Mouse (Mus musculus) erythroblast, adult 5-6 weeks (primary cell): ENCODE measurements around the gene Mpig6b. TPM values are rescaled to one million over a fixed set of nuclear protein-coding genes. Genes with fewer than 3 reads are reported as not detected.

Experiments
- ATAC-seq: replicated peaks from 2 replicates; pipeline ENCODE4 v1.8.0; 2016; ENCODE audit warnings: moderate number of reproducible peaks, mild to moderate bottlenecking, moderate TSS enrichment, inconsistent platforms; ENCODE audit not compliant: poor library complexity, low FRiP score, severe bottlenecking
- total RNA-seq, 2 experiments: library from RNA; stranded (forward) in 1 of 2; stranded (reverse) in 1 of 2; fragments of 150-400 nt in 1 of 2; fragments of 200-764, 138-1000 nt in 1 of 2; gene quantifications; 2 replicates each; pipeline versions ENCODE4 v1.2.3 to v1.2.4; 2015 to 2017; ENCODE audit warnings: low replicate concordance in 2 of 2

The Mpig6b gene
- total RNA-seq (2015; ENCODE audit: low replicate concordance): 0.42 TPM in 1 of 2 replicates, not detected in the other
- not detected in 2 replicates for total RNA-seq (2017; ENCODE audit: low replicate concordance)

- no peak for ATAC-seq
Observed at GRCm38 (mm10) chr17:35066084-35066483, at the start of gene Mpig6b. TSS of gene Mpig6b (minus strand) at chr17:35066184.

DNA sequence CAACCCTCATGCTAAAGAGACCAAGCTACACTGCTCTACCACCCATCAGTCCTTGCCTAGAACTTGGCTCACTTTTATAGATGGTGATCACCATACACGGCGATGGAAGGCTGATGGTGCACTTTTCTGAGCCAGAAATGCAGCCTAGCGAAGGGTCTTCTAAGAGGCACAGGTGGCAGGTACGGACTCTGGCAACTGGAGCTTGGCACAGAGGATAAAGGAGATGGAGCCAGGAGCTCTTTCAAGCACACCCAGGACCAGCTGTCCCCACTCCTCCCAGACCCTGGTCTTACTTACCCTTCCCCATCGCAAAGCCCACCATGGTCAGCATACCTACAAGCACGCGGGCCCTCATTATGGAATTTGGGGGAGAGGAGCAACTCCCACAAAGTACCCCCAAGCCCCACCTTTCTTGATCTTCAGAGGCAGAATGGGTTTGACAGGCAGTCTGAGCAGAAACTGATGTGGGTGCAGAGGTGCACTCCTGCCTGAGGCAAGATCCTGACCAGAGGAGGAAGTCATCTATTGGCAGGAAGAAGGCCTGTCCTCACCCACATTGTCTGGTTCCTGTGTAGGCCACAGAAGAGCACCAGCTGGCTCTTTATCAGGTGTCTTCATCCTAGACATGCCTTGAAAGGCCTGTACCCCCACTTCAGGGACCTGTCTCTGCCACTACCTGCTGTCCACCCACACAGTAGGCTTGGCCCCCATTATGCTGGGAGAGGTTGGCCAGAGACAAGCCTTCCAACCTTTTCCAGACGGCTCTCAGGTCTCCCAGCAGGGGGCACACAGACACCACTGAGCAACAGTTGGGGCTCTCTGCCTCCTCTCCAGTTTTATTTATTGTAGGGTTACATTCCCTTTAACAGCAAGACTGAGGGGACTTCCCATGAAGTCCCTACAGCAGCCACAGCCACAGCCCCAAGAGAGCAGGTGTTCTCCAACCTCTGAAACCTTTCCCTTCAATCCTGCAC is 49.3 kb upstream of the Mpig6b start, which contains the start of gene Ly6g5b:
Ly6g5b (minus strand) TSS at position 383 of the 974 bp plus-strand sequence.
- ATAC-seq: peak; percentile 58

DNA sequence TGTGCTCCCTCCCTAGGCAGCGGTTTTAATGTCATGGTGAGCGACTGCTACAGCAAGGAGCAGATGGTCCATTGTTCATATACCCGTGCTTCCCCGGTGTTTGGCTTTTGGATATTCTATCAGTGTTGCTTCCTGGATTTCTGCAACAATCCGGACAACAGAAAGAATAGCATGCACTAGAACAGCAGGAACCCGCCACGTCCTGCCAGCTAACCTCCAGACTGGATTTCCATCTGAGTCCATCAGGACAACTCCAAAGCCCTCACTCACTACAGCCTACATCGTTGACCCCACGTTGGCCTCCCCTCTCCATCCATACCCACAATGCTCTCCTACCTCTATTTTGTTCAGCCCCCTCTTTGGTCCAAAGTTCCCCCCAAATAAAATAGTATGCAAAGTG is 45.8 kb upstream of the Mpig6b start:
- ATAC-seq: no peak

DNA sequence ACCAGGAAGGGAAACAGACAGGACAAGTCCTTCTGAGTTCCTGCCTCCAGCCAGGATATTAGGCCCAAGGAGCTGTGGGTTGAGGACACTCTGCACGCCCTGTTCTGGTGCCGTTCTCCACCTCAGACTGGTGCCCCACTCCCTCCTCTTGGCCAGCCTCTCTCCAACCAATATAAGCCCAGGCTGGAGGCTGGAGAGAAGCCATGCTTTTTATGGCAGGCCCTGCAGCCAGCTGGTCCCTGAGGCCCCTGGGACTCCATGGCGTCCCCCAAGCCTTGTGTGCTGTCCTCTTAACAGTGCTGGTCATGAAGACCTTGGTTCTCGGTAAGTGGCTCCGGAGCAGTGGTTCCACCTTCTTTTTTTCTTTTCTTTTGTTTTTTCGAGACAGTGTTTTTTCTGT is 42.1 kb upstream of the Mpig6b start, which contains the start of gene Ly6g5c:
Ly6g5c (plus strand) TSS at position 183 of the 400 bp plus-strand sequence.
- ATAC-seq: no peak

DNA sequence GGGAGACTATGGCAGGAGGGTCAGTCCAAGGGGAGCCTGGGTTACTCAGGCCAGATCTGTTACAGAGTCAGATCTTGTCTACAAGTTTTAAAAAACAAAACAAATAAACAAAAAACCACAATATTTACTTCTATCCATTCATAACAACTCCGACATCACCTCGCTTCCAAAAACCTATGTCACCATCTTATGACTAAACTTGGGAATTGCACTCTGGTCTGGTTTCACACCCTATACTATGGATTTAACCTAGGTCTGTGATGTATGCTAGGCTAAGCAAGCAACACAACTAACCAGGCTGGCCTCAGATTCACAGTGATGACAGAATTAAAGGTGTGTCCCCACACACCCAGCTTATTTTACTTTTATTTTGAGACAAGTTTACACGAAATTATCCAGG is 40.5 kb upstream of the Mpig6b start:
- no peak for ATAC-seq

DNA sequence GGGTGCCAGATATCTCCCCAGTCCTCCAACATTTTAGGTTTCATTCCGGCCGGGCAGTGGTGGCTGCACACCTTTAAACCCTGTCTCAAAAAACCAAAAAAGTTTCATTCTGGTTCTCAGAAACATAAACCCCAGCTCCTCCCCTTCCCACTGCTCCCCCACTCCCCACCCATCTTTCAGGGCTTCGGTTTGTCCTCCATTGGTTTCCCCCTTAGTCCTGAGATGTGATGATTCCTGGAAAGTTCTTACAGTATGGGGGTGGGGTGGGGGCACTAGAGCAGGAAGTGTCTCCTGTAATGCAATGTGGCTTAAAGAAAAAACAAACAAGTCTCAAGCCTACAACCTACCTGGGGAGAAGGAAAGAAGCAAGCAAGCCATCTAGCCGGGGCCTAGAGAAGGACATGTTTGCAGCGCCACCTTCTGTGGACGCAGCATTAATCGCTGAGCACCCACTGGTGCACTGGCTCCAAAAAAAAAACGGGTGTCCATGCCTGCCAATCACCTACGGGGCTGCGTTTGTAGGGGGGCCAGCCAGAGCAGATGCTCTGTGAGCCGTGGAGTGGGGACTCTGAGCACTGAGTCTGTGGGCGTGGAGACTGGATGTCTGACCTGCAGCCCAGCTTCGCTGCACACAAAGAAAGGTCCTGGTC is 39.9 kb upstream of the Mpig6b start:
- ATAC-seq: peak; percentile 54

GRCm38 (mm10) chr17:35104754-35105153 is 38.8 kb upstream of the Mpig6b start:
- ATAC-seq: peak; percentile 81

DNA sequence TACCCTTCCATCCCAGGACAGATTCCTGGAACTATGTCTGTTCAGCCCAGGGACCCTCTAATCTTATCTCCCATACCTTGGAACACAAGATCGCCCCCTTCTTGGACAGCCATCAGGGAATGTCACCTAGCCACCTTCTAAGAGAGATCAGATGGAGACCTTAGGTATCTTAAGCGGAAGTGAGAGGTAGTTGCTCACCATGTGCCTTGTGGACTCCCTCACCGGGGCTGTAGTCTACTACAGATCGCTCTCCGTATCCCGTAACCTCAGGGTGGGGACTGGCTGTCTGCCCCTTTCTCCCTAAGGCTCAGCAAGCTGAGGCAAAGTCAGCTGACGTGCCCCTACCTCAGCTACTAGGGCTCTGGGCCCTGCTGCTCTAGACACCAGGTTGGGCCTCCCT is 38.1 kb upstream of the Mpig6b start:
- no peak for ATAC-seq

DNA sequence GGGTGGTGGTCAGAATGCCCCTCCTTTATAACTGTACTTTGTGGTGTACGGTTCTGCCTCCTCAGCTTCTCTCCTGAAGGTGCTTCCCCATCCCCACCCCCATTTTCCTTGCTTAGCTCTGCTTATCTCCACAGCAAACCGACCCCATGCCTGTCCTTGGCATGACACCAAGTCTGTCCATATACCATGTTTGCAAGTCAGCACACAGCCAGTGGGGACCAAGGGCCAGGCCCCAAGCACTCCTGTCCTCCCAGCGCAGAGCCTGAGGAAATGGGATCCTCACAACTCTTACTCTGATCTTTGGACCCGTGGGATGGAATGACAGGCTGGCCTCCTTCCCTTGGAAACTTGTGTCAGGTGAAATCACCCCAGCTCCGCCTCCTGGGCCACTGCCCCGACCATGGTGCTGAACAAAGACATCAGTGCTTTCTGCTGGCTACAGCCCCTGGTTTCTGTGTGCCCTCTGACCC is 37.3 kb upstream of the Mpig6b start:
- no peak for ATAC-seq

DNA sequence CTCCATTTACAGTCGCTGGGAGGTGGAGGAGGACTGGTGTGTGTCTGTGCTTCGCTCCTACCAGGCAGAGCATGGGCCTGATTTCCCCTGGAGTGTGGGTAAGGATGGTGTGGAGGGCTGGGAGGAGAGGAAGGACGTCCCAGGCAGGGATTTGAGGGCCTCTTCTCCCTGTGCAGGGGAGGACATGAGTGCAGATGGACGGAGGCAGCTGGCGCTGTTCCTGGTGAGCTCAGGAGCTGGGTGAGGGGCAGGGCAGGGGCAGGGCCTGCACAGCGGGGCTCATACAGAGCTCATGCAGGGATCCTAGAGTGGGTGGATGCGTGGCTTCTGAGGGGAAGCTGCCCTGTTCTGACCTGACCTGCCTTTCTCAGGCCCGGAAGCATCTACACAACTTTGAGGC is 36.3 kb upstream of the Mpig6b start:
- no peak for ATAC-seq

DNA sequence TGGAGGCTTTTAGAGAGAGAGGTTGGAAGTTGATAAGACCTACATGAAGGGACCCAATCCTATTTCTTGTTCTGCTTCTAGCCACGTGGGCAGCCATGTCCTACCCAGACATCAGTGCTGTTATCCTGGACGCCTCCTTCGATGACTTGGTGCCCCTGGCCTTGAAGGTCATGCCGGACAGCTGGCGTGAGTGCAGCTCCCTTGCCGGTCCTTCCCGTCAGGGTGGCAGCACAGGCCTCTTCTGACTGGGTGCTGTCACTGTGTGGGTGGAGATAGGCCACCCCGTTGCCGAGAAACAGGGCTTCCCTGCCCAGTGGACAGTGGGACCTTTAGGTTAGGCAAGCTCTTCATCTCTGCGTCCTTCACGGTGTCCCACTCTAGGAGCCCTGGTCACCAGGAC is 35.2 kb upstream of the Mpig6b start:
- no peak for ATAC-seq

DNA sequence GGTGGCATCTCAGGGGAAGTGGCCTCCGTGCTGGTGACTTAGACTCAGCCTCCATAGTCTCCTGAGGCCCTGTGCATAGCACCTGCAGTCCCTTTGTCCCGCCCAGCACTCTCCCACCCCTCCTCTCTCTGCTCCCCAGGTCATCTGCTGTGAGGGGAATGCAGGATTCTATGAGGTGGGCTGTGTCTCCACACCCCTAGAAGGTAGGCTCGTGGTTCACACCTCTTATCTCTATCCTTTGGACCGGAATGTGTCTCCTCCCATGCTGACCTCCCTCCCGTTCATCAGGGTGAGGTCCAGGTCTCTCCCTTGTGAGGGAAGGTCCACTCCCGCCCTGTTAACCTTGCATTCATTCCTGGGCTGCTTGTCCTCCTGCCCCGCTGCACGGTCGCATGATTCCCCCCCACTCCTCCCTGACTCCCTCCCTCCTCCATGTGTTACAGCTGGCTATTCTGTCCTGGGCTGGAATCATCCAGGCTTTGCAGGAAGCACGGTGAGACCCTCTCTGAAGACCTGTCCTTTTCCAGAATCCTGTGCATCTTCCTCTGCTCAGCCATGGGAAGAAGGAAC is 34.3 kb upstream of the Mpig6b start:
- ATAC-seq: no peak

DNA sequence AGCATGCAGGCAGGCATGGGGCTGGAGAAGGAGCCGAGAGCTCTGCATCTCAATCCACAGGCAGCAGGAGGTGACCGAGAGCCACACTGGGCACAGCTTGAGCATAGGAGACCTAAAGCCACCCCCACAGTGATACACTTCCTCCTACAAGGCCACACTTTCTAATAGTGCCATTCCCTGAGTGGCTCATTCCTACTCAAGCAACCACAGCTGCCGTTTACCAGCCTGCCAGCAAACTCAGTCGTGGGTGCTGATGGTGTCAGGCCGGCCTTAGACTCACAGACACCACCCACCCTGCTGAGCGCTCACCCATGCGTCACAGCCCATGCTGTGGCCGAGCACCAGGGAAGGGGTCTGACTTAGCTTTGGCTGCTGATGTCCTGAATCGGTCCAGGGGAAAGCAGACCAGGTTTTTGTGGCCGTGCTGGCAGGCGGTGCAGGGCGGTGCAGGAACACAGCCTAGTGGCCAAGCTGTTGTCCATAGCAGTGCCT is 31.2 kb upstream of the Mpig6b start:
- ATAC-seq: no peak

- no peak for ATAC-seq
Observed at GRCm38 (mm10) chr17:35096597-35096996, 30.6 kb upstream of the Mpig6b start.

DNA sequence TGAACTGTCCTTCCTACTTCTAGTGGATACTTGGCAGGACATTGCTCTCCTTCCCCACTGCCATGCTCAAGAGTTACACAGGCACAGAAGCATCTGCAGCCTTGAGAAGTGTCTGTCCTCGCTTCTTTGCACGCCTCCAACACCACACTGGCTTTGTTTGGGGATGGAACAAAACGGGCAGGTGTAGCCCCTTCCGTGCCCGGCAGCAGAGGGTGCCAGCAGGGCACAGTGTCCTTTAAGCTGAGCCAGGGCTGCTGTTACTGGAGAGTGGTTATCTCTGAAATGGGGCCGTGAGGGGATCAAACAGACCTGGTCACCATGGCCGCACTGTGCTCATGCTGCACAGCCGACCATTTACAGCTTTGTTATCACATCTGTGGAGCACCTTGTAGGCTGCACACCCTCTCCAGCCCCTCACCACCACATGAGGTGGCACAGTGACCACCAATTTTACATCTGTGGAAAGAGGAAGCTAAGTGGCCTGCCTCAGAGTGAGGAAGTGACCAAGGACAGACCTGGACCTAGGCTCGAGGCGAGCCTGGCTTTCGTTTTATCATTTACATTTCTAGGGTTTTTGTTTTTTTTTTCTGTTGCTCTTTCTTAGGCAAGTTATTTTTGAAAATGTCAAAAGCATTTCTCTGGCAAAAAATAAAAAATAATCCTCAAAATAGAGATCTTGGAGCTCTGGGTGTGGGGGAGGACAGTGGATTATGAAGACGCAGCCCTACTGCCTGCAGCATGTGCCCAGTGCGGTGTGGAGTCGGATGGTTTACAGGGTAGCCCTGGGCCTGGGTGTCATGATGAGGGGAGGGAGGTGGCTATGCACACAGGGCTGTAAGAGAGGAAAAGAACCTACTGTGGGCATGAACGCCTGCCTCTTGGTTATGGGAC is 28.7 kb upstream of the Mpig6b start:
- ATAC-seq: no peak

DNA sequence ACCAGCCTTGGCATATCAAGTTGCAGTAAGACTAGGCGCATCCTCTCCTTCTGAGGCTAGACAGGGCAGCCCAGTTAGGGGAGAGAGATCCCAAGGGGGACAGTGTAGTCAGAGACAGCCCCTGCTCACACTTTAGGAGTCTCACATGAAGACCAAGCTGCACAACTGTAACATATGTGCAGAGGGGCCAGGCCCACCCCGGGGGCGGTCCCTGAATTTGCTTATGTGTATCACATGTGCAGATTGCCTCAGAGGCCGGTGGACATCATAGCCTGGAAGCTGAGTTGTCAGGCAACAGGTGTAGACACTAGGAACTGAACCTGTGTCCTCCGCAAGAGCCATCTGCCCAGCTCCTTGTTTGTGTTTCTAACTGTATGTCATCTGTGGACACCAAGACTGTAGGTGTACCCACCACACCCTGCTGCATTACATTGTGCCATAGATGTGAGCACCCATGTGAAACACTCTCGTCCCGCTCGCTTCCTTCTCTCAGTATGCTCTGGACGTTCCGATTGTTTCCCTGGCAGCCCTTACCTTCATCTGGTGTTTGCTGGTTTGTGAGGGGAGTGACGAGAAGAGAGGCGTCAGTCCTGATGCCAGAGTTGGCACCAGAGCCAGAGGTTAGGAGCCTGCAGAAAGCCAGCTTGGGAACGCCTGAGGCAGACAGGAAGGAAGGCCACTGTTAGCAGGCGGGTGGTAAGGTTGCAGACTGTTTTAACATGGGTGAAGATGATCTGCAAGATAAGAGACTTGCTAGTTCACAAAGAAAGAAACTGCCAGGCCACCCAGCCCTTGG is 26.6 kb upstream of the Mpig6b start:
- ATAC-seq: no peak

DNA sequence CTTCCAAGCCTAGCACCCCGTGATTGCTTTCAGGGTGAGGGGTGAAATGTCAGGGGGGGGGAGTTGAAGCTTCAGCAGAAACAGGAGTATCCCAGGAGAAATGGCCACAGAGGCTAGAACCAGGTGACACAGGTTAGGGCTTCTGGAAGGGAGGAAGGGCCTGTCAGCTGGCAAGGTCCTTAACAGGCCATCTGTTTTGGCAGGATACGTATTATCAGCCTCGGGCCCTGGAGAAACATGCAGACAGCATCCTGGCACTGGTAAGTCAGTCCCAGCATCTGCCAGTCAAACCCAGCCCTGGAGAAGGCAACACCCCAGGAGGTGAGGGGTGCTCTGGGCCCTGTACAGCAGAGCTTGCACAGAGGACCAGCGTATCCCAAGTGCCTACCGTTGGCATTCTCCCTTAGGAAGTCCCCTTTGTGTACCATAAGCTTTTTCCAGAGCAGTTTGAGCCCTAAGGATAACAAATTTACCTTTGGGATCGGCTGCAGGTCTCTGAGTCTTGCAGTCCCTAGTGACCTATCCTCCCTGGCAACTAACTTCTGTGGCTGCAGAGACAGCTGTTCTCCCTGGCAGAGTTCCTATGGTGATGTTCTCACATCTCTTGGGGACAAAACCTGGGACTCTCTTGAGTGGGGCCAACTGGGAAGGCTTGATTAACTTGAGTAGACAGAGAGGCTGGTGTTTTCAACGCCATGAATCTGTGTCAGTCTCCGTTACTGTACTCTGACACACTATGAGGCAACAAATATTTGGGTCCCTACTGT is 24.4 kb upstream of the Mpig6b start:
- peak; percentile 80 for ATAC-seq
